Mouse (Mus musculus): ENCODE data around the gene Tgif1.

DNA sequence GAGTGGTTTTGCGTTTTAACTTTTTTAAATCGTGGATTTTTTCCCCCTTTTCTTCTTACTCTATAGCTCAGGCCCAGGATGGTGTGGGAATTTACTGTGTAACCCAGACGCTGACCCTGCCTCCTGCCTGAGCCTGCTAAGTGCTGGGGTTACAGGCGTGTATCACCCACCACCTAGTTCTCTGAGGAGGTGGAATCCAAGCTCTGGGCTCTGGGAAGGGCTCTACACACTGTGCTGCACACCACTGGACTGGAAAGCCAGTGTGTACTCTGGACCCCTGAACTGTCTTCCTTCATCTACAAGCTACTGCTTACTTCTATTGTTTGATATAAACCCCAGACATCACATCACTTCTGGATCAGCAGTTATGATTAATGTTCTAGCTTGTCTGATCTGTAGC lies 5.5 kb upstream of the Tgif1 start:
- TF ChIP-seq POLR2A (IDR thresholded peaks at IDR 0.05; ENCODE audit: control insufficient read depth, extremely low read depth, insufficient read depth, low read length, poor library complexity): no peak
- TF ChIP-seq CTCF (IDR thresholded peaks at IDR 0.05; ENCODE audit: borderline replicate concordance, control insufficient read depth, extremely low read depth, insufficient read depth, low read length, poor library complexity): no peak
